Comparison of ENCODE assay signal across 16 mouse cellular contexts in the genomic region with DNA sequence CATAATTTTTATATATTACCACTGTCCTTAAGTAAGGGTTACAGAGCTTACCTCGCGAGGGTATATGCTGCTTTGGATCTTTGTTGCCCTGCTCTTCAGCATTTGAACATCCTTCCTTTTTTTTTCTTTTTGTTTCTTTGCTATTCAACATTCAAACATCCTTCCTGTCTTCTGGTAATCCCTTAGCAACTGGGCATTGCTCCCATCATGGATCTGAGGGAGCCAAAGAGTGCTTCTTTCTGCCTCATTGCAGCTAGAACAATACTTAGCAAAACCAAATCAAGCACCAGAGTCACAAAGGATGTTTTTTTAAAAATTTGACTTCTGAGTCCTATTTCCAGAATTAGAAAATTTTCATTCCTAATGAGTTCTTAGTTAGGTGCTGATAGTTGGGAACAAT. TPM values are rescaled to one million over a fixed set of nuclear protein-coding genes. Genes with fewer than 3 reads are reported as not detected.
"Had no signal": no experiment of that assay in that cellular context is flagged by ENCODE, and none has a peak within 500 bp of the region (broad histone marks: within the 10 kb centered on the region; RNA-seq: fewer than 3 reads in every experiment).

No protein-coding gene starts in this region.

- H3K4me3 ChIP-seq: kidney, embryonic 15.5 days; limb, embryonic 15.5 days; liver, embryonic 12.5 days; midbrain, embryonic 10.5 days; neural tube, embryonic 13.5 days had no signal

- H3K36me3 ChIP-seq: kidney, embryonic 15.5 days; limb, embryonic 15.5 days; liver, embryonic 12.5 days; midbrain, embryonic 10.5 days; neural tube, embryonic 13.5 days had no signal

- H3K27me3 ChIP-seq: kidney, embryonic 15.5 days; limb, embryonic 15.5 days; liver, embryonic 12.5 days; neural tube, embryonic 13.5 days had no signal

- H3K27ac ChIP-seq: kidney, embryonic 15.5 days; limb, embryonic 15.5 days; liver, embryonic 12.5 days; midbrain, embryonic 10.5 days; neural tube, embryonic 13.5 days; stomach, postnatal 0 days had no signal

- H3K9me3 ChIP-seq: kidney, embryonic 15.5 days; limb, embryonic 15.5 days; liver, embryonic 12.5 days; midbrain, embryonic 10.5 days; neural tube, embryonic 13.5 days had no signal

- DNase-seq: kidney, adult 2 months; kidney, postnatal 14 days; layer of hippocampus, adult 9-11 months; layer of hippocampus, postnatal 36 days; lung, embryonic 14.5 days; lung, postnatal 10 days; lung, postnatal 4 days; midbrain, embryonic 14.5 days; thymus, postnatal 4 days had no signal

- H3K4me1 ChIP-seq: kidney, embryonic 15.5 days; limb, embryonic 15.5 days; liver, embryonic 12.5 days; midbrain, embryonic 10.5 days; neural tube, embryonic 13.5 days had no signal

- H3K4me2 ChIP-seq: kidney, embryonic 15.5 days; limb, embryonic 15.5 days; liver, embryonic 12.5 days; lung, embryonic 14.5 days; neural tube, embryonic 13.5 days had no signal

- ATAC-seq: liver, embryonic 12.5 days had no signal

- H3K9ac ChIP-seq: kidney, embryonic 15.5 days; limb, embryonic 15.5 days; liver, embryonic 12.5 days; lung, embryonic 14.5 days; neural tube, embryonic 13.5 days had no signal

RNA-seq across cellular contexts. Expression of gene Gm9833, which starts 24.8 kb away (rescaled TPM):
- polyA plus RNA-seq: kidney, adult 2 months; large intestine, adult 2 months had no signal
